Mouse (Mus musculus) midbrain, embryonic 13.5 days (tissue): ENCODE data around the gene Dglucy. TPM values are rescaled to one million over a fixed set of nuclear protein-coding genes. Genes with fewer than 3 reads are reported as not detected.

Experiments
- ATAC-seq: fragments of 200-750 bp; cut with Nextera tagmentation; 2 replicates; pipeline ENCODE4 v1.8.0; 2017; ENCODE audit warnings: mild to moderate bottlenecking, moderate TSS enrichment, moderate library complexity
- H3K27ac ChIP-seq: fragments of 300-500 bp; sonication (generic); 2 replicates; pipeline ENCODE4 v1.5.1; 2015; ENCODE audit warnings: inconsistent platforms, mild to moderate bottlenecking, moderate library complexity
- H3K27me3 ChIP-seq: fragments of 300-500 bp; sonication (generic); 2 replicates; pipeline ENCODE4 v1.6.1; 2015; ENCODE audit warnings: mild to moderate bottlenecking, inconsistent platforms
- H3K36me3 ChIP-seq: fragments of 300-500 bp; sonication (generic); 2 replicates; pipeline ENCODE4 v1.6.1; 2015; ENCODE audit warnings: mild to moderate bottlenecking, inconsistent platforms
- H3K4me1 ChIP-seq: fragments of 300-500 bp; sonication (generic); replicated peaks from 2 replicates; pipeline ENCODE4 v1.6.1; 2015; ENCODE audit warnings: inconsistent platforms
- H3K4me2 ChIP-seq: fragments of 300-500 bp; sonication (generic); replicated peaks from 2 replicates; pipeline ENCODE4 v1.6.1; 2015; ENCODE audit warnings: moderate library complexity, mild to moderate bottlenecking, inconsistent platforms
- H3K4me3 ChIP-seq: fragments of 300-500 bp; sonication (generic); replicated peaks from 2 replicates; pipeline ENCODE4 v1.5.1; 2015; ENCODE audit warnings: mild to moderate bottlenecking, inconsistent platforms
- H3K9ac ChIP-seq: fragments of 300-500 bp; sonication (generic); replicated peaks from 2 replicates; pipeline ENCODE4 v1.6.1; 2015; ENCODE audit warnings: mild to moderate bottlenecking, inconsistent platforms
- H3K9me3 ChIP-seq: fragments of 300-500 bp; sonication (generic); 2 replicates; pipeline ENCODE4 v1.6.1; 2016; ENCODE audit warnings: mild to moderate bottlenecking, inconsistent platforms
- WGBS: fragments of 180-500 bp; shearing (Covaris S2); methylation state at CpG from one replicate; pipeline ENCODE4 v1.1.7; 2015; 5-methylcytosine and 5-hydroxymethylcytosine counted together
- polyA plus RNA-seq: library from polyadenylated mRNA; unstranded; fragments of >200 nt; fragmentation: Nextera tagmentation; extraction: Ambion mirVana; gene quantifications from 2 replicates; pipeline ENCODE4 v1.2.1, GENCODE M21; 2015

Gene Dglucy
- polyA plus RNA-seq = 1.6 and 2.1 TPM in 2 replicates

DNA sequence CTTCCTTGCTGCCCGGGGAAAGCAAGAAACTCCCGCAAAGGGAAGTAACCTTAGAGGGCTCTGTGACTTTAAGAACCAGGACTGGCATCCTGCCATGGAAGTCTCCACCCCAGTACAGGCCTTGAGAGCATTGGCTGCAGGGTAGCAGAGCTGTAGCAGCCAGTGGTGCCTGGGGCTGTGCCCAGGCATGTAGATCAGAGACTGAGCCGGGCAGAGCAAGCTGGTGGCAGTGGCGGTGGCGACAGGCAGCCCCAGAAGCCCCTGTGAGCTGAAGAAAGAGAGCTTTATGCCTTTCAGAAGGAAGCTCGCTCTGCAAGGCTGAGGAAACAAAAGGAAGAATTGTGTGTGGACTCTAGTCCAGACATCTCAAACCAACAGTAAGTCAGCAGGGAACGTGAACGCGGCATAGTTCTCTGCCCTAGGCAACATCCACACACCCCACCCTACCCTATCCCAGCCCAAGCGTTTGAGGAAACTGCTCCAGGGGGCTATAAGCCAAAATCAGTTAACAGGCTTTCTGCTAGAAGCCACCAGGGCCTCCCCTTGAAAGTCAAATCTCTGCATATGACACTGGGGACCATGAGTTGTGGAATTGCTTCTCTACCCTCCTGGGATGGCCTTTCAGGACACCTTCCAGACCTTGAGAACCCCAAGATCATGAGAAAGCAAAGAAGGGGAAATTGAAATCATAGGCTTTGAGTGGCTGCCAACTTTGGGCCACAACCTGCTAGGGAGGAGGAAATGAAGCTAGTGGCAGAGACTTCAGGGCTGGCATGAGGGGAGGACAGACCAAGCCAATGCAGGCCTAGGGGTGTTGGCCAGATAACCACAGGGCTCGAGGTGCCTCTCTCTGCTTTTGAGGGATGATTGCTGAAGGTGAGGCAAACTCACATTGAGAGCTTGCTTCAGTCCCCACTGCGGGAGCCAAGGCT is at the start of gene Dglucy:
TSS of gene Dglucy (plus strand) at position 124 of the 932 bp plus-strand sequence.
- Histone ChIP-seq H3K27ac (peak within 1 kb of the TSS; percentile 67), H3K27me3 (no peaks in the 10 kb centered on the region), H3K4me1 (peaks cover 16% of the 10 kb centered on the region), H3K4me3 (0 out of 2 replicates have a peak within 1 kb of the TSS, but pooled peaks have one; percentile 6), H3K9ac (peak within 1 kb of the TSS; percentile 40), H3K4me2 (peak within 1 kb of the TSS; percentile 37), H3K9me3 (no peaks in the 10 kb centered on the region), H3K36me3 (no peaks in the 10 kb centered on the region)
- WGBS = 47% methylated on average over 12 of the region's 12 CpGs
- ATAC-seq = peak; percentile 97

DNA sequence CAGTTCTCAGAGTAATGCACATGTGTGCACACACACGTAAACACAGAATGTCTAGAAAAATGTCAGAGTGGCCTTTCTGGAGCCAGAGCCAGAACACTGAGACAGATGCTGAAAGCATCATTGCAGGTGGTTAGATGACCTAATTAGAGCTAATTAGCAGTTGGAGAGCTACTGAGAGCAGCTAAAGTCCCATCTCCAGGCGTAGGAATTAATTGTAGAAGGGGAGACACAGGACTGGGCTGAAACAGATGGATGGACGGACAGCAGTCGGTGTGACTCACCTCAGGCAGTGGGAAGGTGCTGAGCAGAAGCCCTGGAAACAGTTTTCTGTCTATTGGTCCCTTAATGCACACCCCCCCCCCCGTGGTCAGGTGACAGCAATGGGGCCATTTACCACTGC is 43.7 kb upstream of the Dglucy start:
- no peak overlapping the region for H3K9ac ChIP-seq
- H3K4me3 ChIP-seq = no peak overlapping the region
- H3K4me1 ChIP-seq = no peaks in the 10 kb centered on the region
- H3K36me3 ChIP-seq = no peaks in the 10 kb centered on the region
- H3K4me2 ChIP-seq = no peak overlapping the region
- 69% methylated on average over 5 of the region's 5 CpGs for WGBS
- no peak for ATAC-seq
- no peaks in the 10 kb centered on the region for H3K9me3 ChIP-seq
- no peaks in the 10 kb centered on the region for H3K27me3 ChIP-seq
- H3K27ac ChIP-seq = no peak overlapping the region

DNA sequence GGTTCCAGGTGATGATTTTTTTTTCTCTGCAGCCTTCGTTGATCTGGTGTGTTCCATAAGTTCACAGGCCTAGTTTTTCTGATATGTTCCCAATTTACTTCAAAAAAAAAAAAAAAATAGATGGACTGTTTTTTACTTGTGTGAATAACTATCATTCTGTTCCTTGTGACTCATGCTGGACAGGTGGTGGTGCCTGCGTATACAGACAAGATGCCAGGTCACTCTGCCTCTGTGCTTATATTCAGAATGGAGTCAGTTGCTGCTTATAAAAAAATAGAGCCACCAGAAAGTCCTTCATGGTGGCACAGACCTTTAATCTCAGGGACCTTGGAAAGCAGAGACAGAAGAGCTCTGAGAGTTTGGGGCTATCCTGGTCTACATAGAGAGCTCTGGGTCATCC is 43.3 kb upstream of the Dglucy start:
- no peak overlapping the region for H3K4me2 ChIP-seq
- no peak for ATAC-seq

DNA sequence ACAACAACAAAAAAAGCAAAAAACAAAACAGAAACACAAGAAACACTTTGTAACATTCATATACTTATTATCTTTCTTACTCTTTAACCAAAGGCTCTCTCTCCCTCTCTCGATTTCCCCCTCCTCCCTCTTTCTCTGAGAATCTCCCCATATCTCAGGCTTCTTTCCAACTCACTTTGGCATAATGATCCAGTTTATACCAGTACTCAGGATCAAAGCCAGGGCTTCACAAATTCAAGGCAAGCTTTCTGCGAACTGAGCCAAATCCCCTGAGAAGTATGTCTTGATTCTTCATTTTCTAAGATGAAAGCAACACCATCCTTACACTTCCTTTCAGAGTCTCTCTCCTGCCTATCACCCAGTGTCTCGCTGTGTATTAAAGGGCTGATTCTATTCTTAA is 40.4 kb upstream of the Dglucy start:
- Histone ChIP-seq H3K9ac (no peak overlapping the region), H3K9me3 (no peaks in the 10 kb centered on the region), H3K4me3 (no peak overlapping the region), H3K4me1 (no peaks in the 10 kb centered on the region), H3K4me2 (no peak overlapping the region), H3K27me3 (no peaks in the 10 kb centered on the region), H3K27ac (no peak overlapping the region), H3K36me3 (no peaks in the 10 kb centered on the region)
- 54% methylated on average over 3 of the region's 3 CpGs for WGBS
- no peak for ATAC-seq

More for the DNA sequence above, 43.3 kb upstream of the Dglucy start:
- Histone ChIP-seq H3K9me3 (no peaks in the 10 kb centered on the region), H3K36me3 (no peaks in the 10 kb centered on the region), H3K9ac (no peak overlapping the region), H3K27me3 (no peaks in the 10 kb centered on the region), H3K27ac (no peak overlapping the region), H3K4me1 (no peaks in the 10 kb centered on the region), H3K4me3 (no peak overlapping the region)
- WGBS = 85% methylated on average over 2 of the region's 2 CpGs

DNA sequence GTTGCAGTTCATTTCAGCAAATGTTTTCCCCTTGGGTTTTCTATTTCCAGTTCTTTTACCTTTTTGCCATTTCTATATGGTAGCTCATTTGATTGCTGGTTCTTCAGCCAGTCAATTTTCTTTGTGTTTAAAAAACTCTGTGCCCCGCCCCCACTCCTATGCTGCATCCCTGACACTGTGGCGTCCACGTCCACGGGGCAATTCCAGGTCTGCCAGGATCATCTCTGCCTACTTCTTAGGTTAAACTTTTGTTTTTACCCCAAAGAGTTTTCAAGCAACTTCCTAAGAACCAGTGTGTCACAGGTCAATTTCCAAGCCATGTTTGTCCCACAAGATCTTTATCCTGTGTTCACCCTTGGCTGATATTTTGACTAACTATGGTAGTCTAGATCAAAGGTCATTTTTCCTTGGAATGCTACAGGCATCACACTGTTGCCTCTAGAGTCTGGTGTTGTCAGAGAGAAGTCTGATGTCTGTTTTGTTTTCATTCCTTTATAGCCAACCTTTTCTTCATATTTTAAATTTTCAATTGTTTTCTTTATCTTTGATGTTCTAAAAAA is 39.8 kb upstream of the Dglucy start:
- Histone ChIP-seq H3K9me3 (no peaks in the 10 kb centered on the region), H3K4me2 (no peak overlapping the region), H3K4me3 (no peak overlapping the region), H3K27ac (no peak overlapping the region), H3K4me1 (no peaks in the 10 kb centered on the region), H3K36me3 (no peaks in the 10 kb centered on the region), H3K9ac (no peak overlapping the region), H3K27me3 (no peaks in the 10 kb centered on the region)
- WGBS = 72% methylated on average over 4 of the region's 4 CpGs
- no peak for ATAC-seq

DNA sequence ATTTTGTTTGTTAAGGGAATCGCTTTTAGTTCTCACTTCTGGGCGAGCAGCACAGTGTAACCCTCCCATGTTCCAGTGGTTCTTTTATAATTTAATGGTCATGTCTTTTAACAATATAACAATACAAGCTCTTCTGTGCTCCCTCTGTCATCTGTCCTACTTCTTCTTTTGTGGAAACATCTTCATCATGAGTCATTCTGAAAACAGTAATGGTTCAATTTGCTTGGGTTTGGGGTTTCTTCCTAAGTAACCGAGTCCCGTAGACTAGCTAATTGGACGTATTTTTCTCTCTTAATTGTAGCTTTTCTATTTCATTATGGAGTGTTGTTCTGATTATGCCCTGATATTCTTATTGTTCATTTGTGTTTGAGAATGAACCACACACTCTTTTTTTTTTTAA is 38.5 kb upstream of the Dglucy start:
- Histone ChIP-seq H3K9me3 (no peaks in the 10 kb centered on the region), H3K4me2 (no peak overlapping the region), H3K9ac (no peak overlapping the region), H3K4me3 (no peak overlapping the region), H3K36me3 (no peaks in the 10 kb centered on the region), H3K27ac (no peak overlapping the region), H3K4me1 (no peaks in the 10 kb centered on the region), H3K27me3 (no peaks in the 10 kb centered on the region)
- no peak for ATAC-seq
- 92% methylated on average over 5 of the region's 5 CpGs for WGBS

DNA sequence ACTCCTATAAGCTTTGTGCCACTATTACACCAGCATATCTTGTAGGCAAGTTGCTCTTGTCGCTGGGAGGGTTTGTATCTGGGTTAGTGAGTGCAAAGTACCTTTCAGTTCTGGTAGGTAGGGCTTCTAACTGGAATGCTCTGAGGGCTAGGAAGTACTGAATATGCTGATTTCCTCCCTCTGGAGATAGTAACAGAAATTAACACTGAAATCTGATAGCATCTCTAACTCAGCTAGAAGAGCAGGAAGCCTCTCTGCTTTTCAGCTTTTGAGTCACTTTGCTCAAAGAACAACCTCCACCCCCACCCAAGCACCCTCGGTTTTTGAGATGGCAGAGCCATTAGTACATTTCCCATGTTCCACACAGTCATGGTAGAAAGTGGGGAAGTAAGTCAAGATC is 36.4 kb upstream of the Dglucy start:
- Histone ChIP-seq H3K9me3 (no peaks in the 10 kb centered on the region), H3K27ac (no peak overlapping the region), H3K4me3 (no peak overlapping the region), H3K4me2 (no peak overlapping the region), H3K36me3 (no peaks in the 10 kb centered on the region), H3K4me1 (no peaks in the 10 kb centered on the region), H3K27me3 (no peaks in the 10 kb centered on the region), H3K9ac (no peak overlapping the region)
- WGBS = 76% methylated on average over 2 of the region's 2 CpGs
- ATAC-seq = no peak

DNA sequence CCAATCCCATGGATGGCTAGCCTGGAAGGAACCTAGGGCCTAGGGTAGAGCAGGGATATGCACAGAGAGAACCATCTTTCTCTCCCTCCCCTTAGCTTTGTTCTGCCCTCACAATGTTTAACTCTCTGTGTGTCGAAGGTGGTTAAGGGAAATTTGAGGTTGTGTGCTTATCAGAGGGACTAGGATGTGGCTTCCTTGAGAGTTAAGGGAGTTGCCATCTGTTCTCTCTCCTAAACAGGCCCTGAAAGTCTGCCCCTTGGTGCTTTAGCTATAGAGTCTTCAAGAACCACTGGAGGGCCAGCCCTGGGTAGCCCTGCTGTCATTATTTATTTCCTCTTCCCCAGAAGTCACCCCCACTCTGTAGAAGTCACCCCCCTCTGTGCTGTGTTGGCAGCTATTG is 25.9 kb upstream of the Dglucy start:
- no peaks in the 10 kb centered on the region for H3K27me3 ChIP-seq
- peaks cover 9% of the 10 kb centered on the region for H3K4me1 ChIP-seq
- ATAC-seq = no peak
- H3K9ac ChIP-seq = no peak overlapping the region
- H3K36me3 ChIP-seq = no peaks in the 10 kb centered on the region
- no peak overlapping the region for H3K4me3 ChIP-seq
- no peak overlapping the region for H3K27ac ChIP-seq
- H3K4me2 ChIP-seq = no peak overlapping the region
- 59% methylated on average over 1 of the region's 1 CpGs for WGBS
- no peaks in the 10 kb centered on the region for H3K9me3 ChIP-seq

DNA sequence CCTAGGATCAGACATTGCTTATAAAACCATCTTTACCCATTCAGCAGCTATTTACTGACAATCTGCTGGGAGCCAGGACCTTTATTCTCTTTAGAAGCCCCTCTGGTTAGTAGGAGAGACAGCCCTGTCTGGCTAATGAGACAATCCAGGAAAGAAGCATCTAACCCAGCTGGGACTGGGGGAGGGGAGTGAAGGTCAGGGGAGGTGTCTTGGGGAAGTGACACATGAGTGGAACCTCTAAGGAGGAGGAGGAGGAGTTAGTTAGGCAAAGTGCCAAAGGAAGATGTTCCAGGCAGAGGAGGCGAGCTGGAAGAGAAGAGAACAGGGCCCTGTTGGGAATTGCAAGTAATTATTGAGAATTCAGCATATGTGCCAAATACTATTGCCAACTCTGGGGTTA is 25.1 kb upstream of the Dglucy start:
- Histone ChIP-seq H3K4me3 (no peak overlapping the region), H3K27me3 (no peaks in the 10 kb centered on the region), H3K4me1 (peaks cover 9% of the 10 kb centered on the region), H3K4me2 (no peak overlapping the region), H3K9ac (no peak overlapping the region), H3K36me3 (no peaks in the 10 kb centered on the region), H3K9me3 (no peaks in the 10 kb centered on the region), H3K27ac (no peak overlapping the region)
- no peak for ATAC-seq
- 71% methylated on average over 1 of the region's 1 CpGs for WGBS

DNA sequence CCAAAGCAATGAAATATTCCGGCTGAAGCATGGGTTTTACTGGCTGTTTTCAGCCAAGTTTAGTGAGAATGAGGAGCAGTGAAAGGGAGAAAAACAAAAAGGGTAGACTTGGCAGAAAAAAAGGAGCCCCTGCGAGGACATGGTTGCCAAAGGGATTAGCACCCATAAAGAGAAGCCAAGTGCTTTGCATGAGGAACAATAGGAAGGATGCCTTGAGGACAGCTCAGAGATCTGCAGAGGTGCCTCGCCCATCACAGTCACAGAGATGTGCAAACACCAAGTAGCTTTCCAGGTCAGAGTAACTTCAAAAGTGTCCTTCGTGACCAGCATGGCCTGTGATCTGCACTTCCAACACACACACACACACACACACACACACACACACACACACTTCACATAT is 21.4 kb upstream of the Dglucy start:
- Histone ChIP-seq H3K27ac (no peak overlapping the region), H3K4me2 (no peak overlapping the region), H3K4me3 (no peak overlapping the region), H3K9ac (no peak overlapping the region), H3K4me1 (peaks cover 9% of the 10 kb centered on the region), H3K9me3 (no peaks in the 10 kb centered on the region), H3K27me3 (no peaks in the 10 kb centered on the region), H3K36me3 (no peaks in the 10 kb centered on the region)
- 0 out of 2 replicates have a peak, but pooled peaks have one; percentile 20 for ATAC-seq
- WGBS = 10% methylated on average over 4 of the region's 4 CpGs

DNA sequence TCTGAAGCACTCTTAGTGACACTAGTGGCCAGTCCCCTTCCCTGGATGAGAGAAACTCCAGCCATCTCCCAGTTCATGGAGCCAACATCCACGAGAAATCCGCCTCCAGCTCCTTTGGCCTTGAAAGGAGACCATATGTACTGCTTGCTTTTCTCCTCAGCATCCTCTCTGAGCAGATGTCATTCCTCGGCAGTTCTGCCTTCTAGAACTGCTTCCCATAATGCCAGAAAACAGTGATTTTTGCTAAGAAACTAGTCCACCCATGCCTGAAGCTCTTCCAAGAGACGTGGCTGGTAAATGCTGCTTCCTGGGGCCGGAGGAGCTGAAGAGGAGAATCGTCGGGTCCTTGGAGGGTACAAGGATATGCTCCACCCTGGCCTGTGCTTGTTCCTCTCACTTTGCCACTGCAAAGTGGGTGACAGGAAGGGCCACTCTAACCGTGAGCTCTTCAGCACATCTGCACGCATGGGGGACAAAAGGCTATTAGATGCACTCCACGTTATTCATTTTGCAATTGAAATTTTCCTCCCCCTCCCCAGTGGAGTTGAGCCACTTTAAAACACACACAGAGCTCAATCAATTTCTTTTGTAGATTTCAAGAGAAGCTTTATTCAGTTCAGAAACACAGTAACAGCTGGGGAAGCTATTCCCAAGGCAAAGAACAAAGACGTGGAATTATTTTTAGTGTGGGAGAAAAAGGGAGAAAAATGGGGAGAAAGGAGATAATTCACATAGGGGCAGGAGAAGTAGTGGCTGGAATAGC is 16.0 kb upstream of the Dglucy start:
- peaks cover 10% of the 10 kb centered on the region for H3K4me1 ChIP-seq

More for the DNA sequence above, 16.0 kb upstream of the Dglucy start:
- Histone ChIP-seq H3K9ac (no peak overlapping the region), H3K4me3 (no peak overlapping the region), H3K27me3 (no peaks in the 10 kb centered on the region), H3K36me3 (no peaks in the 10 kb centered on the region), H3K27ac (0 out of 2 replicates have a peak overlapping the region, but pooled peaks have one; percentile 44), H3K4me2 (no peak overlapping the region), H3K9me3 (no peaks in the 10 kb centered on the region)
- ATAC-seq = no peak
- WGBS = 52% methylated on average over 11 of the region's 11 CpGs
